Mouse (Mus musculus): ENCODE data around the gene Nuak1. TPM values are rescaled to one million over a fixed set of nuclear protein-coding genes. Genes with fewer than 3 reads are reported as not detected.
A peak's percentile ranks its signal among the peaks of the same experiment; 100 is the strongest.
"Not testable (repeated sequence)": the region's sequence is repeated elsewhere in the genome, so short reads cannot be mapped to it uniquely, and the experiment has no call there.

Gene Nuak1
- total RNA-seq (2014; rRNA removed) (21.1 and 37.9 TPM in 2 replicates), polyA plus RNA-seq (2015; fragmentation: Nextera tagmentation; extraction: Ambion mirVana) (2.2 and 2.7 TPM in 2 replicates)

DNA sequence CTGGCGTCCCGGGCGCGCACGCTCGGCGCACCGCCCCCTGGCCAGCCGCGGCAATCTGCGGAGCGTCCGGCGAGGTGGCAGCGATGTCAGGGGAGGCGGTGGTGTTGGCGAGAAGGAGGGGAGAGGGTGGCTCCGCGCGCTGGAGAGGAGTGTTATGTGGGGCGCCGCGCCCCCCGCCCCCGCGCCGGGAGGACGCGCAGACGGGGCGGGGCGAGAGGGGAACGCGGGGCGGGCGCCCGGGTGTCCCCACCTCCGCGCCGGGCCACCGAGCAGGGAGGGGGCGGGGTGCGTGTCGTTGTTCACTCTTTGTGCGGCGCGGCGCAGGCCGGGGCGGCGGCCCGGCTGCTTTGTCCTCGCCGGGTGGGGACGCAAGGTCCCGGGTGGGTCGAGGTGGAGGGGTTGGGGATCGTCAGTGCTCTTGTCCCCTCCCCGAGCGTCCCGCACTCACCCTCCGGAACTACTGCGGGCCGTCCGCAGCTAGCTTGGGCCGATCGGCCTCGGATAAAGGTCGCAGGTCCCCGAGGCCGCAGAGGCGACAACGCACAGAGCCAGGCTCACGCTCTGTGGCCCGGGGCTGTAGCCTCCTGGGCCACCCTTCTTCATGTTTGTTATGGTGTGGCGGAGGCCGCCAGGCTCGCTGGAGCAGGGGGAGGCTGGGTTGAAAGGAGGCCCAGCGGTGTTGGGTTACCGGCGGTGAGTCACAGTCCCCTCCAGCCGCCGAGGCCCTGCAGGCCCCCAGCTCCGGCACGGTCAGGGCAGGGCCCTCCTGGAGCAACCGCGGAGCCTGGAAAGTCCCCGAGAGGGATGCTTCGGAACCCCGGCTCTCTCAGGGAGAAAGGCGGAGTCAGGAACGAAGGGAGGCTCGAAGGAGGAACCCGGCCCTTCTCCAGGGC lies at the start of gene Nuak1:
Nuak1 (minus strand) TSS at position 57 of the 893 bp plus-strand sequence.
- WGBS: 0% methylated on average over 47 of the region's 94 CpGs
- Histone ChIP-seq H3K4me3 (ENCODE audit: low read depth, low read length) (peak within 1 kb of the TSS; percentile 86), H3K27ac (ENCODE audit: low read depth, low read length) (peak within 1 kb of the TSS; percentile 96), H3K36me3 (ENCODE audit: insufficient read depth, low read length) (no peaks in the 10 kb centered on the region), H3K27me3 (ENCODE audit: insufficient read depth, low read length) (no peaks in the 10 kb centered on the region), H3K9me3 (ENCODE audit: low read length) (no peaks in the 10 kb centered on the region), H3K9ac (replicated peaks; ENCODE audit: low read length, poor library complexity, severe bottlenecking) (peak within 1 kb of the TSS; percentile 99), H3K4me2 (ENCODE audit: low read depth, low read length, poor library complexity, severe bottlenecking) (peak within 1 kb of the TSS; percentile 96), H3K4me1 (ENCODE audit: insufficient read depth, low read length) (peaks cover 9% of the 10 kb centered on the region; the same call in 1 of the 2 replicates)
- ATAC-seq (ENCODE audit: low FRiP score) (peak; percentile 83), DNase-seq (ENCODE audit: low spot score) (peak; percentile 88)
- peak; percentile 21; the same call in 1 of the 2 replicates for TF ChIP-seq CTCF (IDR thresholded peaks at IDR 0.05)

DNA sequence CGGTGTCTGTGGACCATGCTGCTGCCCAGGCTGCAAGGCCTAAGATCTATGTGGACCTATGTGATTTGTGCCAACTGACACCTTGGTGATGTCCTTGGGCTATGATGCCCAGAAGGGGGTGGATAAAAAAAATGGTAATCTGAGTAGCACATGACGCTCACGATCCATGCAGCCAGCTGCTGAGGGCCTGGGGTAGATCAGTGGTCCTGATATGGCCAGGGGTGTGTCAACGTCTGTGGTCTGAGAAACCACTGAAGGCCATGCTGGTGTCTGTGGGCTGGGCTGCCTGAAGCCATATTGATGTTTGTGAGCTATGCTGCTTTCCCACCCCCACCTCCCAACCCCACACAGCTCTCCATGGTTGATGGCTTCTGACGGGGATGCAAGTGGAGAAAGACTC lies 49.7 kb upstream of the Nuak1 start:
- DNase-seq (ENCODE audit: low spot score) (no peak), ATAC-seq (ENCODE audit: low FRiP score) (no peak)
- H3K36me3 ChIP-seq (ENCODE audit: insufficient read depth, low read length): no peaks in the 10 kb centered on the region
- H3K4me2 ChIP-seq (ENCODE audit: low read depth, low read length, poor library complexity, severe bottlenecking): no peak overlapping the region
- H3K27me3 ChIP-seq (ENCODE audit: insufficient read depth, low read length): no peaks in the 10 kb centered on the region
- no peak for TF ChIP-seq CTCF (IDR thresholded peaks at IDR 0.05)
- no peak overlapping the region for H3K4me3 ChIP-seq (ENCODE audit: low read depth, low read length)
- H3K9me3 ChIP-seq (ENCODE audit: low read length): no peaks in the 10 kb centered on the region
- no peaks in the 10 kb centered on the region for H3K4me1 ChIP-seq (ENCODE audit: insufficient read depth, low read length)
- H3K9ac ChIP-seq (replicated peaks; ENCODE audit: low read length, poor library complexity, severe bottlenecking): no peak overlapping the region
- no peak overlapping the region for H3K27ac ChIP-seq (ENCODE audit: low read depth, low read length)
- 92% methylated on average over 5 of the region's 5 CpGs for WGBS

DNA sequence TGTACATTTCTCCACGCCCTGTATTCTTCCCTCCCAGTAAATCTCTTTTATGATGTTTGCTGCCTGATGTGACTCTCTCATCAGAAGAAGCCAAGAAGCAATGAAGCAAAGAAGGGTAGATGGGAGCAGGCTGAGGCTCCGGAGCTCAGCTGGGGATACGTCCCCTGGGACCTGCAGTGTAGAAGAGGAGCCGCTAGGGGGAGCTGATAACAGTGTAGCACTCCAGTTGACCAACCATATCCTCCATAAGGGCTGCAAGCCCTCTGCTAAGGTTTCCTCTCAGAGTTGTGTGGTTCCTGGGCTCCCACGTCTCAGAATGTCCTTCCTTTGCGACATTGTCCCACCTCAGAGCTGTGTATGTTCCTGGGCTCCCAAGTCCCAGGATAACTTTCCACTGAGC lies 47.9 kb upstream of the Nuak1 start:
- TF ChIP-seq CTCF (IDR thresholded peaks at IDR 0.05): peak; percentile 57
- ATAC-seq (ENCODE audit: low FRiP score) (no peak), DNase-seq (ENCODE audit: low spot score) (no peak)
- H3K4me2 ChIP-seq (ENCODE audit: low read depth, low read length, poor library complexity, severe bottlenecking): no peak overlapping the region
- no peaks in the 10 kb centered on the region for H3K36me3 ChIP-seq (ENCODE audit: insufficient read depth, low read length)
- no peaks in the 10 kb centered on the region for H3K4me1 ChIP-seq (ENCODE audit: insufficient read depth, low read length)
- 36% methylated on average over 6 of the region's 6 CpGs for WGBS
- no peak overlapping the region for H3K4me3 ChIP-seq (ENCODE audit: low read depth, low read length)
- no peaks in the 10 kb centered on the region for H3K9me3 ChIP-seq (ENCODE audit: low read length)
- no peaks in the 10 kb centered on the region for H3K27me3 ChIP-seq (ENCODE audit: insufficient read depth, low read length)
- H3K27ac ChIP-seq (ENCODE audit: low read depth, low read length): no peak overlapping the region
- H3K9ac ChIP-seq (replicated peaks; ENCODE audit: low read length, poor library complexity, severe bottlenecking): no peak overlapping the region

DNA sequence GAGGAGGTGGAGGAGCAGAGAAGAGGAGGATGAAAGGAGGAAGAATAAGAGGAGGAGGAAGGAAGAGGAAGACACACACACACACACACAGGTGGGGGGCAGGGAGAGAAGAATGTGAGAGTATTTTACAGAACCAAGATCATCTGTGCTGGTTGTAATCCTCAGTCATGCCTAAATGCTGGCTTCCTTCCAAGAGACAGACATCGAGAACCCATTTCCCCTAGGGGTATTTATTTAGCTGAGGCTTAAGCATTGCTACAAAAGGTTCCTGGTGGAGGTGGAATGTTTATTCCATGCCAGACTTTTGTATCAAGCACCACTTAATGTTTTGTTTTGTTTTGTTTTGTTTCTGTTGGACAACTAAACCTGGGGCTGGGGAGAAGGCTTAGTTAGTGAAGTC lies 44.3 kb upstream of the Nuak1 start:
- Histone ChIP-seq H3K36me3 (ENCODE audit: insufficient read depth, low read length) (no peaks in the 10 kb centered on the region), H3K27ac (ENCODE audit: low read depth, low read length) (no peak overlapping the region), H3K4me3 (ENCODE audit: low read depth, low read length) (no peak overlapping the region), H3K4me1 (ENCODE audit: insufficient read depth, low read length) (no peaks in the 10 kb centered on the region), H3K9me3 (ENCODE audit: low read length) (no peaks in the 10 kb centered on the region), H3K9ac (replicated peaks; ENCODE audit: low read length, poor library complexity, severe bottlenecking) (no peak overlapping the region), H3K4me2 (ENCODE audit: low read depth, low read length, poor library complexity, severe bottlenecking) (no peak overlapping the region), H3K27me3 (ENCODE audit: insufficient read depth, low read length) (no peaks in the 10 kb centered on the region)
- ATAC-seq (ENCODE audit: low FRiP score): no peak
- TF ChIP-seq CTCF (IDR thresholded peaks at IDR 0.05): no peak
- no peak for DNase-seq (ENCODE audit: low spot score)
- 33% methylated on average over 1 of the region's 1 CpGs for WGBS

DNA sequence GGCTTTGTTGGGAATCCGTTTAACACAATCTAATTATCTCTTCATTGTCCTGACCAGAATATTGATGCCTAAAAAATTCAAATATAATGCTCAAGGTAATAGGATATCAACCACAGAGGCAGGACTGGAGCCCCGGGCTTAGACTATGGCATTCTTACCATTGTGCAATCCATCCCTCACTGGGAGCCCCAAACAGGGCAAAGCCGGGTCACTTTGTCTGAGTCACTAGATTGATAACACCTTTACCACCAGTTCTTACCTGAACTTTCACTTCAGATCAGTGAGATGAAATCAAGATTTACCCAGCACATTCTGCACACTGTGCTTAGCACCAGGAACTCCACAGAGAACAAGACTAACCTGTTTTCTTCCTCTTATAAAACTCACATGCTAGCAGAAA lies 43.2 kb upstream of the Nuak1 start:
- Histone ChIP-seq H3K27ac (ENCODE audit: low read depth, low read length) (no peak overlapping the region), H3K4me2 (ENCODE audit: low read depth, low read length, poor library complexity, severe bottlenecking) (no peak overlapping the region), H3K4me1 (ENCODE audit: insufficient read depth, low read length) (no peaks in the 10 kb centered on the region), H3K36me3 (ENCODE audit: insufficient read depth, low read length) (no peaks in the 10 kb centered on the region), H3K27me3 (ENCODE audit: insufficient read depth, low read length) (no peaks in the 10 kb centered on the region), H3K9ac (replicated peaks; ENCODE audit: low read length, poor library complexity, severe bottlenecking) (no peak overlapping the region), H3K9me3 (ENCODE audit: low read length) (no peaks in the 10 kb centered on the region), H3K4me3 (ENCODE audit: low read depth, low read length) (no peak overlapping the region)
- ATAC-seq (ENCODE audit: low FRiP score): no peak
- WGBS: 78% methylated on average over 3 of the region's 3 CpGs
- no peak for TF ChIP-seq CTCF (IDR thresholded peaks at IDR 0.05)
- DNase-seq (ENCODE audit: low spot score): no peak

DNA sequence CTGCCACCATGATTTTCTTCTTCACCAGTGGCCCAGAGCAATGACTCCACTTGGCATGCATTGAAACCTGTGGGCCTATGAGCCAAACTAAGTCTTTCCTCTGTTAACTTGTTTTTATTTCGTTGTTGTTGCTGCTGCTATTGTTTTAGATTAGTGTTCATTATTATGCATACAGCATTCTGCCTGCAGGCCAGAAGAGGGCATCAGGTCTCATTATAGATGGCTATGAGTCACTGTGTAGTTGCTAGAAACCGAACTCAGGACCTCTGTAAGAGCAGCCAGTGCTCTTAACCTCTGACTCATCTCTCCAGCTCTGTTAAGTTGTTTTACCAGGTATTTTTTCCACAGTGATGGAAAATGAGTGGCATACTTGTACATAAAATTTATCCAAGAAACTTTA lies 42.7 kb upstream of the Nuak1 start:
- Histone ChIP-seq H3K4me1 (ENCODE audit: insufficient read depth, low read length) (no peaks in the 10 kb centered on the region), H3K9ac (replicated peaks; ENCODE audit: low read length, poor library complexity, severe bottlenecking) (no peak overlapping the region), H3K4me3 (ENCODE audit: low read depth, low read length) (no peak overlapping the region), H3K4me2 (ENCODE audit: low read depth, low read length, poor library complexity, severe bottlenecking) (no peak overlapping the region), H3K36me3 (ENCODE audit: insufficient read depth, low read length) (no peaks in the 10 kb centered on the region), H3K27ac (ENCODE audit: low read depth, low read length) (no peak overlapping the region), H3K9me3 (ENCODE audit: low read length) (no peaks in the 10 kb centered on the region), H3K27me3 (ENCODE audit: insufficient read depth, low read length) (no peaks in the 10 kb centered on the region)
- ATAC-seq (ENCODE audit: low FRiP score): no peak
- TF ChIP-seq CTCF (IDR thresholded peaks at IDR 0.05): no peak
- no peak for DNase-seq (ENCODE audit: low spot score)
- 77% methylated on average over 2 of the region's 2 CpGs for WGBS

DNA sequence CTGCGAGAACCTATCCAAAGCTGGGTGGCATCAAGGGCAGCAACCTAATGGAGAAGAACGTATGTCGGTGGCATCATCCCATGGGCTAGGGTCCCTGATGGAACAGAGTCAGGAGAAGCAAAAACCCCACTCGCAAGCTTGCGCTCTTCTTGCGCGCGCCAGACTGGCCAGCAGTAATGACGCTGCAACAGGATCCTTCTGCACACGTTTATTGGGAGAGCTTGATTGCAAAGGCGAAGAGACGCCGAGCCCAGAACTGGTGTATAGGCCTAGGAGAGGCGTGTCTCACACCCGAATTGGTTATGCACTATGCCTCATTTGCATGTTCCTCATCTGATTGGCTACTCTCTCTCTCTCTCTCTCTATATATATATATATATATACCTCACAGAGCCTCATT lies 42.0 kb upstream of the Nuak1 start:
- WGBS: 96% methylated on average over 15 of the region's 15 CpGs
- not testable (repeated sequence) for H3K4me3 ChIP-seq (ENCODE audit: low read depth, low read length); H3K9me3 ChIP-seq (ENCODE audit: low read length); H3K4me1 ChIP-seq (ENCODE audit: insufficient read depth, low read length); H3K4me2 ChIP-seq (ENCODE audit: low read depth, low read length, poor library complexity, severe bottlenecking); ATAC-seq (ENCODE audit: low FRiP score); DNase-seq (ENCODE audit: low spot score); H3K27ac ChIP-seq (ENCODE audit: low read depth, low read length); H3K9ac ChIP-seq (replicated peaks; ENCODE audit: low read length, poor library complexity, severe bottlenecking); H3K27me3 ChIP-seq (ENCODE audit: insufficient read depth, low read length); H3K36me3 ChIP-seq (ENCODE audit: insufficient read depth, low read length)

Data from midbrain, postnatal 0 days (tissue).